Mouse (Mus musculus): ENCODE measurements around the gene Gm11563. TPM values are rescaled to one million over a fixed set of nuclear protein-coding genes. Genes with fewer than 3 reads are reported as not detected.

The Gm11563 gene
- polyA plus RNA-seq, 1 experiment = not detected

DNA sequence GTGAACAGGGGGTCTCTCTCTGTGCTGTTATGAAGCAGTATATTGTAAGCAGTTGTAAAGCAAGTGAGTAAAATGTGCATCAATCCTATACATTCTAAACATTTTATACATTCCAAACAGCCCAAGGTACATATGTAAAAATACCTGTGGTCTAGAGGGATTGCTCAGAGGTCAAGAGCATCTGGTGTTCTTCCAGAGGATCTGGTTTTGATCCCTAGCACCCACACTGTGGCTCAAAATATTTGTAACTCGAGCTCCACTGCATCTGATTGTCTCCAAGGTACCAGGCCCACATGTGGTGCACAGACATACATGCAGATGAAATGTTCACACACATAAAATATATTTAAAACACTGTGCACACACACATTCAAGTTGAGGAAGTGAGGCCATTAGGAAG, 17.8 kb downstream of the Gm11563 start:
- Histone ChIP-seq H3K4me3 (ENCODE audit: low read depth, low read length) (no peak overlapping the region), H3K4me1 (ENCODE audit: control insufficient read depth, insufficient read depth, low read length) (no peaks in the 10 kb centered on the region), H3K9me3 (replicated peaks; ENCODE audit: control insufficient read depth, insufficient read depth, low read length, poor library complexity, severe bottlenecking) (no peaks in the 10 kb centered on the region), H3K27me3 (ENCODE audit: control insufficient read depth, insufficient read depth, low read length, poor library complexity, severe bottlenecking) (no peaks in the 10 kb centered on the region), H3K27ac (ENCODE audit: insufficient read depth, low read length) (no peak overlapping the region), H3K9ac (ENCODE audit: low read depth, poor library complexity, severe bottlenecking) (no peak overlapping the region), H3K36me3 (ENCODE audit: control insufficient read depth, insufficient read depth, low read length, poor library complexity, severe bottlenecking) (no peaks in the 10 kb centered on the region)
- TF ChIP-seq EP300 (IDR thresholded peaks at IDR 0.05; ENCODE audit: insufficient read depth, low read depth, low read length) = no peak
- TF ChIP-seq POLR2A (IDR thresholded peaks at IDR 0.05; ENCODE audit: insufficient read depth, low read length) = no peak
- no peak for TF ChIP-seq CTCF (IDR thresholded peaks at IDR 0.05; ENCODE audit: low read depth, low read length)

DNA sequence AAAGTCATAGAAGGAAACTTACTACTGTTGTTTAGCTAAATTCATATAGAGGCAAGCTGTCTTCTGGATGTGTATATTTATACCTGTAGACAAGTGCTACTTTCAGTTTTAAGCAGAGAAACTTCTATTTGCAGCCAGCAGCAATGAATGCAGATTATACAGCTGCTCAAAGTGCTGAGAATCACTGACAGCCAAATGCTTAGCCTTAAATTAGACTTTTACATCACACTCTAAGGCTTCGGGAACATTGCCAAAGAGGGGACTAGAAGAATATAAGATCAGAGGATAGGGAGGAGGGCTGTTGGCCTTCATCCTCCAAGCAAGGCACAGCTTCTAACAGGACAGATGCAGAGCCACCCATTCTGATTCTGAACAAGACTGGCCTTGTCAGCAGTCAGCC, 21.7 kb downstream of the Gm11563 start:
- TF ChIP-seq CTCF (IDR thresholded peaks at IDR 0.05; ENCODE audit: low read depth, low read length) (no peak), EP300 (IDR thresholded peaks at IDR 0.05; ENCODE audit: insufficient read depth, low read depth, low read length) (no peak), POLR2A (IDR thresholded peaks at IDR 0.05; ENCODE audit: insufficient read depth, low read length) (no peak)
- Histone ChIP-seq H3K9ac (ENCODE audit: low read depth, poor library complexity, severe bottlenecking) (no peak overlapping the region), H3K4me3 (ENCODE audit: low read depth, low read length) (no peak overlapping the region), H3K27me3 (ENCODE audit: control insufficient read depth, insufficient read depth, low read length, poor library complexity, severe bottlenecking) (no peaks in the 10 kb centered on the region), H3K36me3 (ENCODE audit: control insufficient read depth, insufficient read depth, low read length, poor library complexity, severe bottlenecking) (no peaks in the 10 kb centered on the region), H3K27ac (ENCODE audit: insufficient read depth, low read length) (no peak overlapping the region), H3K4me1 (ENCODE audit: control insufficient read depth, insufficient read depth, low read length) (no peaks in the 10 kb centered on the region), H3K9me3 (replicated peaks; ENCODE audit: control insufficient read depth, insufficient read depth, low read length, poor library complexity, severe bottlenecking) (no peaks in the 10 kb centered on the region)

DNA sequence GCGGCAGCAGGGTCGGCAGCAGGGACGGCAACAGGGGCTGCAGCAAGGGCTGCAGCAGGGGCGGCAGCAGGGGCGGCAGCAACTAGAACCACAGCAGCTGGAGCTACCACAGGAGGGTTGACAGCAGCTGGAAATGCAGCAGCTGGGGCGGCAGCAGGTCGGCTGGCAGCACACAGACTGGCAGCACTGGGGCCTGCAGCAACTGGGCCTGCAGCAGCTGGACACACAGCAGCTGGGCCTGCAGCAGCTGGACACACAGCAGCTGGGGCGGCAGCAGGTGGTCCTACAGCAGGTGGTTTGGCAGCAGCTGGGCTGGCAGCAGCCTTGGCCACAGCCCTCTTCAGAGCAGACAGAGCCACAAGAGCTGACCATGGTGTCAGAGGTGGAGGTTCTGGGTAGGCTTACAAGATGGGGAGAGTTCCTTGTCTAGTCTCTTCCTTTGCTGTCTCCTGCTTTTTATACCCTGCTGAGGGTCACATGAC, 24.1 kb downstream of the Gm11563 start, which contains the start of gene Krtap4-2:
Gene Krtap4-2, minus strand, starts transcription at position 432 of the 482 bp plus-strand sequence.
- TF ChIP-seq POLR2A (IDR thresholded peaks at IDR 0.05; ENCODE audit: insufficient read depth, low read length) = no peak
- no peak for TF ChIP-seq EP300 (IDR thresholded peaks at IDR 0.05; ENCODE audit: insufficient read depth, low read depth, low read length)
- no peak for TF ChIP-seq CTCF (IDR thresholded peaks at IDR 0.05; ENCODE audit: low read depth, low read length)
- H3K27me3 ChIP-seq (ENCODE audit: control insufficient read depth, insufficient read depth, low read length, poor library complexity, severe bottlenecking) = no peaks in the 10 kb centered on the region
- no peaks in the 10 kb centered on the region for H3K9me3 ChIP-seq (replicated peaks; ENCODE audit: control insufficient read depth, insufficient read depth, low read length, poor library complexity, severe bottlenecking)
- no peak within 1 kb of the TSS for H3K4me3 ChIP-seq (ENCODE audit: low read depth, low read length)
- no peak within 1 kb of the TSS for H3K9ac ChIP-seq (ENCODE audit: low read depth, poor library complexity, severe bottlenecking)
- H3K27ac ChIP-seq (ENCODE audit: insufficient read depth, low read length) = no peak within 1 kb of the TSS
- no peaks in the 10 kb centered on the region for H3K4me1 ChIP-seq (ENCODE audit: control insufficient read depth, insufficient read depth, low read length)
- H3K36me3 ChIP-seq (ENCODE audit: control insufficient read depth, insufficient read depth, low read length, poor library complexity, severe bottlenecking) = no peaks in the 10 kb centered on the region

DNA sequence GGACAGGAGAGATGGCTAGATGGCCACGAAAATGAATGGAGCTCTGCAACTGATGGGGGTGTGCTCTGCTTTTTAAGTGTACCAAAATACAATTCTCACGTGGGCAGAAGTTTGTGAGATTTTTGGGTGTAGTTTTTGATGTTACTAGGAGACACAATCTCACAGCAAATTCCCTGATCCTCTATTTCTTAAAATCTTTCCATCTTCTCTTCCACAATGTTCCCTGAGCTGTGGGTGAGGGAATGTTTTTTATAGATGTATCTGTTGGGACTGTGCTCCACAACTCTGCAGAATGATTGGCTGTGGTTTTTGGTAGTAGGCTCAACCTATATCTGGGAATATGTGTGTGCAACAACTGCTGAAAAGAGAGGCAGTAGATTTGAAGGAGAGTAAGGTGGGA, 25.5 kb downstream of the Gm11563 start:
- H3K9ac ChIP-seq (ENCODE audit: low read depth, poor library complexity, severe bottlenecking) = no peak overlapping the region
- H3K4me1 ChIP-seq (ENCODE audit: control insufficient read depth, insufficient read depth, low read length) = no peaks in the 10 kb centered on the region
- no peaks in the 10 kb centered on the region for H3K9me3 ChIP-seq (replicated peaks; ENCODE audit: control insufficient read depth, insufficient read depth, low read length, poor library complexity, severe bottlenecking)
- H3K27me3 ChIP-seq (ENCODE audit: control insufficient read depth, insufficient read depth, low read length, poor library complexity, severe bottlenecking) = no peaks in the 10 kb centered on the region
- H3K4me3 ChIP-seq (ENCODE audit: low read depth, low read length) = no peak overlapping the region
- no peak overlapping the region for H3K27ac ChIP-seq (ENCODE audit: insufficient read depth, low read length)
- TF ChIP-seq CTCF (IDR thresholded peaks at IDR 0.05; ENCODE audit: low read depth, low read length) (no peak), EP300 (IDR thresholded peaks at IDR 0.05; ENCODE audit: insufficient read depth, low read depth, low read length) (no peak), POLR2A (IDR thresholded peaks at IDR 0.05; ENCODE audit: insufficient read depth, low read length) (no peak)
- H3K36me3 ChIP-seq (ENCODE audit: control insufficient read depth, insufficient read depth, low read length, poor library complexity, severe bottlenecking) = no peaks in the 10 kb centered on the region

DNA sequence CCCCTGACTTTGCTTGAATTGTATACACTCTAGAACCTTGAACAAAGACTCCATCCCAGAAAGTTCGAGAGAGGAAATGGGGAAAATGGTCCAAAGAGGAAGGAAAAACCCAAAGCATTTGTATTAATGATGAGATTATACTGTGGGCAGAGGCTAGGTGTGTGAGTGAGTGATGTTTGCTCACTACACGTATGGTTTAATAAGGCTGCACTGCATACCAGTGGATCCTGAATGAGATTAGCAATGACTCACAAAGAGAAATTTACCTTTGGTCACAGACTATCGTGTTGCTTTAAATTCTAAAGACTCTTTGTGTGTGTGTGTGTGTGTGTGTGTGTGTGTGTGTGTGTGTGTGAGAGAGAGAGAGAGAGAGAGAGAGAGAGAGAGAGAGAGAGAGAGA, 27.9 kb downstream of the Gm11563 start:
- Histone ChIP-seq H3K4me1 (ENCODE audit: control insufficient read depth, insufficient read depth, low read length) (no peaks in the 10 kb centered on the region), H3K9me3 (replicated peaks; ENCODE audit: control insufficient read depth, insufficient read depth, low read length, poor library complexity, severe bottlenecking) (no peaks in the 10 kb centered on the region)
- TF ChIP-seq CTCF (IDR thresholded peaks at IDR 0.05; ENCODE audit: low read depth, low read length) = no peak
- no peak for TF ChIP-seq POLR2A (IDR thresholded peaks at IDR 0.05; ENCODE audit: insufficient read depth, low read length)
- no peak for TF ChIP-seq EP300 (IDR thresholded peaks at IDR 0.05; ENCODE audit: insufficient read depth, low read depth, low read length)

DNA sequence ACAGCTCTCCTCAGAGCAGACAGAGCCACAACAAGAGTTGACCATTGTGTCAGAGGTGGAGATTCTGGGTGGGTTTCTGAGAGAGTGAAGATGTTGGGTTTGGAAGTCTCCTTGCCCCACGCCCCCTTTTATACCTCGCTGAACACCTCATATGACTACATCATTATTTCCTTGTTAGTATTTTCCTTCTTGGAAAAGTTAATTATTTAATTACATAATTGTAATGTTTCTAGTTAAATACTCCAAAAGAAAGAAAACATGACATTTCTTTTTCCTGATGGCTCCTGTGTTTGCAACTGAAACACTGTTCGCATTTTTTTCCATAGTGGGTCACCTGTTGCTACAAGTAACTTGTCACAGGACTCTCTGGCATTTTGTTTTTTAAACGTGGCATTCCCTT, 30.6 kb downstream of the Gm11563 start, which contains the start of gene Krtap4-1:
Gene Krtap4-1, minus strand, starts transcription at position 101 of the 400 bp plus-strand sequence.
- H3K9ac ChIP-seq (ENCODE audit: low read depth, poor library complexity, severe bottlenecking) = no peak within 1 kb of the TSS
- no peaks in the 10 kb centered on the region; the same call in 1 of the 2 replicates for H3K27me3 ChIP-seq (ENCODE audit: control insufficient read depth, insufficient read depth, low read length, poor library complexity, severe bottlenecking)
- H3K27ac ChIP-seq (ENCODE audit: insufficient read depth, low read length) = no peak within 1 kb of the TSS
- H3K4me1 ChIP-seq (ENCODE audit: control insufficient read depth, insufficient read depth, low read length) = no peaks in the 10 kb centered on the region
- H3K9me3 ChIP-seq (replicated peaks; ENCODE audit: control insufficient read depth, insufficient read depth, low read length, poor library complexity, severe bottlenecking) = no peaks in the 10 kb centered on the region
- no peaks in the 10 kb centered on the region for H3K36me3 ChIP-seq (ENCODE audit: control insufficient read depth, insufficient read depth, low read length, poor library complexity, severe bottlenecking)
- TF ChIP-seq EP300 (IDR thresholded peaks at IDR 0.05; ENCODE audit: insufficient read depth, low read depth, low read length) (no peak), POLR2A (IDR thresholded peaks at IDR 0.05; ENCODE audit: insufficient read depth, low read length) (no peak), CTCF (IDR thresholded peaks at IDR 0.05; ENCODE audit: low read depth, low read length) (no peak)
- no peak within 1 kb of the TSS for H3K4me3 ChIP-seq (ENCODE audit: low read depth, low read length)

More for the DNA sequence above, 27.9 kb downstream of the Gm11563 start:
- no peak overlapping the region for H3K4me3 ChIP-seq (ENCODE audit: low read depth, low read length)
- no peaks in the 10 kb centered on the region for H3K27me3 ChIP-seq (ENCODE audit: control insufficient read depth, insufficient read depth, low read length, poor library complexity, severe bottlenecking)
- H3K36me3 ChIP-seq (ENCODE audit: control insufficient read depth, insufficient read depth, low read length, poor library complexity, severe bottlenecking) = no peaks in the 10 kb centered on the region
- H3K9ac ChIP-seq (ENCODE audit: low read depth, poor library complexity, severe bottlenecking) = no peak overlapping the region
- no peak overlapping the region for H3K27ac ChIP-seq (ENCODE audit: insufficient read depth, low read length)

All from ES-Bruce4 (cell line).